Mouse (Mus musculus): ENCODE data around the gene Adprh. TPM values are rescaled to one million over a fixed set of nuclear protein-coding genes. Genes with fewer than 3 reads are reported as not detected.

The Adprh gene
- polyA plus RNA-seq, 1 experiment from 2014 or later = 90.8 TPM

DNA sequence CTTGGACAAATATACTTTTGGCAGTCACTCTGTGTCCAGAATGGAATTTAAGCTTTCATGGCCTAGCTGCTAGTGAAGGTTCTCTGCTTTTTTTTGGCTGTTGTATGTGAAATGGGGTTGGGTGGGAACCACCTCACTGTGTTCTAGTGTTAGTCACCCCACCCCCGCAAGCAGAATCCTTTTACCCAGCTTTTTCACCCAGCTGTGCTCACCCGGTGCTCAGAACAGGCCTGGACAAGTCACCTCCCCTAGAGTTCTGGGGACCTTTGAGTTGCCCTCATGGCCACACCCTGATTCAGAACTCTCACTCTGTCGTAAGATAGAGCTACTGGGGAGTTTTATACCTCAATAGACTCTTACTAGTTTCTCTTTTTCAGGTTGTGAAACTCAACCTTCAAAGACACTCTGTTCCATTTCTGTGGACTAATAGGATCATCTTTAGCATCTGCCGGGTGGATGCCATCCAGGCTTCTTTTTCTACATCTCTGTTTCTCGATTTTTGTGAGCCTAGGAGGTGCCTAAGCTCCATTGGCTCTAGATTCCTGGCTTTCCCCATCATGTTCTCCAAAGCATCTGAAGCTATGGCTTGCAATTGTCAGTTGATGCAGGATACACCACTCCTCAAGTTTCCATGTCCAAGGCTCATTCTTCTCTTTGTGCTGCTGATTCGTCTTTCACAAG, 6.2 kb upstream of the Adprh start:
- 73% methylated on average over 6 of the region's 6 CpGs for WGBS
- DNase-seq (ENCODE audit: low spot score) (no peak), ATAC-seq (replicated peaks; ENCODE audit: low FRiP score, low TSS enrichment, low read depth) (no peak)
- H3K9me3 ChIP-seq (ENCODE audit: control insufficient read depth, low read length) = no peaks in the 10 kb centered on the region
- no peak overlapping the region for H3K4me2 ChIP-seq (ENCODE audit: low read length)
- no peaks in the 10 kb centered on the region for H3K4me1 ChIP-seq (replicated peaks; ENCODE audit: control insufficient read depth, insufficient read depth, low read length)
- no peak overlapping the region for H3K9ac ChIP-seq (ENCODE audit: low read length)
- H3K27me3 ChIP-seq (replicated peaks; ENCODE audit: control insufficient read depth, insufficient read depth, low read length) = no peaks in the 10 kb centered on the region
- no peak overlapping the region for H3K4me3 ChIP-seq (ENCODE audit: low read depth, low read length)
- H3K36me3 ChIP-seq (ENCODE audit: control insufficient read depth, insufficient read depth, low read length) = no peaks in the 10 kb centered on the region
- no peak overlapping the region for H3K27ac ChIP-seq (ENCODE audit: low read depth)

GRCm38 (mm10) chr16:38456812-38457567, 4.5 kb upstream of the Adprh start:
- Histone ChIP-seq H3K9ac (ENCODE audit: low read length) (no peak overlapping the region), H3K4me2 (ENCODE audit: low read length) (no peak overlapping the region), H3K9me3 (ENCODE audit: control insufficient read depth, low read length) (no peaks in the 10 kb centered on the region), H3K27me3 (replicated peaks; ENCODE audit: control insufficient read depth, insufficient read depth, low read length) (no peaks in the 10 kb centered on the region), H3K36me3 (ENCODE audit: control insufficient read depth, insufficient read depth, low read length) (no peaks in the 10 kb centered on the region), H3K27ac (ENCODE audit: low read depth) (no peak overlapping the region), H3K4me1 (replicated peaks; ENCODE audit: control insufficient read depth, insufficient read depth, low read length) (0 out of 2 replicates have a peak, but pooled peaks cover under 1% of the 10 kb centered on the region), H3K4me3 (ENCODE audit: low read depth, low read length) (no peak overlapping the region)
- DNase-seq (ENCODE audit: low spot score) (no peak), ATAC-seq (replicated peaks; ENCODE audit: low FRiP score, low TSS enrichment, low read depth) (no peak)
- WGBS = 51% methylated on average over 11 of the region's 11 CpGs

DNA sequence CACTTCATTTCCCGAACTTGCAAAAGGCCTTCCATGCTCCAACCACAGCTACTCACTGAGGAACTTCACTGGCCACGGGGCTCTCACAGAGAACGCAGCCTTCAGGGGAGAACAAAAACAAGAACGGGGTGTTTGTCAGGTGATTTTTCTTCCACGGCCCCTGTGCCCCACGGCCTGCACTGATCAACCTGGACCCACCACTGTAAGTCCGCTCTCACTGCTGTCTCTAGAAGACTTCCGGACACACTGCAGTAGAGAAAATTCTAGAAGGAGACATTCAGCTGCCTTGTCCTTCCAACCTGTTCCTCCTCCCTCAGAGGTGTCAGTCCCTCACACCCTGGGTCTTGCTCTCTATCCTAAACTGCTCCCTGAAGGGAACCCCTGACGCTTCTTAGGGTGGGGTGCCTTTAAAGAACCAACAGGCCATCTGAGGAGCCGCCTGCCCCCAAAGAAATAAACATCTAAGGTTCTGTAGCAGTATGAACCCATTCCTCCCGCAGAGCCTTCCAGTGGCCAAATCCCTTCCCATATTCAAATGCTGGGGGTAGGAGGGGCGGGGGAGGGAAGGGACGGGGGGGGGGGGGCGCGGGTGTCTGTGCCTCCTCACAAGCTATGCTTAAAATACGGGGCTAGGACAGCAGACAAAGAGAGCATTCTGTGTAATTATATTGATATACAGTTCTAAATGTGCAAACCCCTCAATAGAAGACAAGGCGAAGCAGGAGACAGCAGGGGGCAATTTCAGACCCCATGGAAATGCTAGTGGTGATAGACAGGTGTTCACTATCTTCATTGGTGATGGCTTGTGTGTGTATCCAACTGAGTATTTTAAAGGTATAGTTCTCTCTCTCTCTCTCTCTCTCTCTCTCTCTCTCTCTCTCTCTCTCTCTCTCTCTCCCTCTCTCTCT, 3.3 kb upstream of the Adprh start, which contains the start of gene Cd80:
Cd80 (plus strand) TSS at position 51 of the 908 bp plus-strand sequence.
- H3K4me3 ChIP-seq (ENCODE audit: low read depth, low read length) = no peak within 1 kb of the TSS
- no peaks in the 10 kb centered on the region for H3K36me3 ChIP-seq (ENCODE audit: control insufficient read depth, insufficient read depth, low read length)
- H3K9ac ChIP-seq (ENCODE audit: low read length) = no peak within 1 kb of the TSS
- no peak for ATAC-seq (replicated peaks; ENCODE audit: low FRiP score, low TSS enrichment, low read depth)
- H3K4me2 ChIP-seq (ENCODE audit: low read length) = no peak within 1 kb of the TSS
- H3K9me3 ChIP-seq (ENCODE audit: control insufficient read depth, low read length) = no peaks in the 10 kb centered on the region
- peaks cover 9% of the 10 kb centered on the region; the same call in 1 of the 2 replicates for H3K4me1 ChIP-seq (replicated peaks; ENCODE audit: control insufficient read depth, insufficient read depth, low read length)
- no peak within 1 kb of the TSS for H3K27ac ChIP-seq (ENCODE audit: low read depth)
- no peak for DNase-seq (ENCODE audit: low spot score)
- 72% methylated on average over 15 of the region's 17 CpGs for WGBS
- H3K27me3 ChIP-seq (replicated peaks; ENCODE audit: control insufficient read depth, insufficient read depth, low read length) = no peaks in the 10 kb centered on the region

- ATAC-seq (replicated peaks; ENCODE audit: low FRiP score, low TSS enrichment, low read depth) = no peak
- H3K9ac ChIP-seq (ENCODE audit: low read length) = no peak overlapping the region
- 73% methylated on average over 11 of the region's 11 CpGs for WGBS
Measured at GRCm38 (mm10) chr16:38454533-38455254, 2.2 kb upstream of the Adprh start.

DNA sequence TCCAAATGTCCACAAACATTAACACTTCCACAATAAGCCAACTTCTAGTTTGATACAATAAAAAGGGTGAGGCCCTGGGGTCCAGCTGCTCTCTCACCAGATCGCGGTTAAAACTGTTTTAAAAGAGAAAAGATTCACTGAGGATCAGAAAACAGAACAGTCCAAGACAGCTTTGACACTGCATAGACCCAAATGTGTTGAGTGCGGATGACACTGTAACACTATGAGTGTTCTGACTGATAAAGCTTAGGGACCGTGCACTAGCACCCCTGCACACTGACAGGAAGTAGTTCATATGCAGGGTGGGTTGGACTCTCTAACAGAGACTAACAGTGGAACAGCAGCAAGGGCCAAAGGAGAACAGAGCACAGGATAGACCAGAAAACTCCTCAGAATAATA, 1.4 kb upstream of the Adprh start:
- H3K4me3 ChIP-seq (ENCODE audit: low read depth, low read length) = no peak overlapping the region
- no peaks in the 10 kb centered on the region for H3K9me3 ChIP-seq (ENCODE audit: control insufficient read depth, low read length)
- no peak overlapping the region for H3K4me2 ChIP-seq (ENCODE audit: low read length)
- no peak overlapping the region for H3K27ac ChIP-seq (ENCODE audit: low read depth)
- no peak overlapping the region for H3K9ac ChIP-seq (ENCODE audit: low read length)
- 89% methylated on average over 4 of the region's 4 CpGs for WGBS
- H3K4me1 ChIP-seq (replicated peaks; ENCODE audit: control insufficient read depth, insufficient read depth, low read length) = peaks cover 9% of the 10 kb centered on the region; the same call in 1 of the 2 replicates
- no peaks in the 10 kb centered on the region for H3K27me3 ChIP-seq (replicated peaks; ENCODE audit: control insufficient read depth, insufficient read depth, low read length)
- DNase-seq (ENCODE audit: low spot score) (no peak), ATAC-seq (replicated peaks; ENCODE audit: low FRiP score, low TSS enrichment, low read depth) (no peak)
- peaks cover 12% of the 10 kb centered on the region for H3K36me3 ChIP-seq (ENCODE audit: control insufficient read depth, insufficient read depth, low read length)

More at GRCm38 (mm10) chr16:38454533-38455254, 2.2 kb upstream of the Adprh start:
- H3K4me1 ChIP-seq (replicated peaks; ENCODE audit: control insufficient read depth, insufficient read depth, low read length) = peaks cover 9% of the 10 kb centered on the region; the same call in 1 of the 2 replicates
- no peaks in the 10 kb centered on the region for H3K27me3 ChIP-seq (replicated peaks; ENCODE audit: control insufficient read depth, insufficient read depth, low read length)
- DNase-seq (ENCODE audit: low spot score) = no peak
- H3K27ac ChIP-seq (ENCODE audit: low read depth) = no peak overlapping the region
- peaks cover 5% of the 10 kb centered on the region for H3K36me3 ChIP-seq (ENCODE audit: control insufficient read depth, insufficient read depth, low read length)
- H3K9me3 ChIP-seq (ENCODE audit: control insufficient read depth, low read length) = no peaks in the 10 kb centered on the region
- H3K4me2 ChIP-seq (ENCODE audit: low read length) = no peak overlapping the region
- no peak overlapping the region for H3K4me3 ChIP-seq (ENCODE audit: low read depth, low read length)

GRCm38 (mm10) chr16:38453203-38453553, 675 bp upstream of the Adprh start:
- H3K4me1 ChIP-seq (replicated peaks; ENCODE audit: control insufficient read depth, insufficient read depth, low read length) = peaks cover 9% of the 10 kb centered on the region; the same call in 1 of the 2 replicates
- DNase-seq (ENCODE audit: low spot score) = no peak
- no peaks in the 10 kb centered on the region for H3K9me3 ChIP-seq (ENCODE audit: control insufficient read depth, low read length)
- peak overlapping the region; percentile 91 for H3K4me2 ChIP-seq (ENCODE audit: low read length)
- ATAC-seq (replicated peaks; ENCODE audit: low FRiP score, low TSS enrichment, low read depth) = no peak
- peaks cover 20% of the 10 kb centered on the region for H3K36me3 ChIP-seq (ENCODE audit: control insufficient read depth, insufficient read depth, low read length)
- H3K4me3 ChIP-seq (ENCODE audit: low read depth, low read length) = peak overlapping the region; percentile 71
- H3K27ac ChIP-seq (ENCODE audit: low read depth) = peak overlapping the region; percentile 86
- H3K9ac ChIP-seq (ENCODE audit: low read length) = peak overlapping the region; percentile 92
- no peaks in the 10 kb centered on the region for H3K27me3 ChIP-seq (replicated peaks; ENCODE audit: control insufficient read depth, insufficient read depth, low read length)
- 18% methylated on average over 3 of the region's 3 CpGs for WGBS

DNA sequence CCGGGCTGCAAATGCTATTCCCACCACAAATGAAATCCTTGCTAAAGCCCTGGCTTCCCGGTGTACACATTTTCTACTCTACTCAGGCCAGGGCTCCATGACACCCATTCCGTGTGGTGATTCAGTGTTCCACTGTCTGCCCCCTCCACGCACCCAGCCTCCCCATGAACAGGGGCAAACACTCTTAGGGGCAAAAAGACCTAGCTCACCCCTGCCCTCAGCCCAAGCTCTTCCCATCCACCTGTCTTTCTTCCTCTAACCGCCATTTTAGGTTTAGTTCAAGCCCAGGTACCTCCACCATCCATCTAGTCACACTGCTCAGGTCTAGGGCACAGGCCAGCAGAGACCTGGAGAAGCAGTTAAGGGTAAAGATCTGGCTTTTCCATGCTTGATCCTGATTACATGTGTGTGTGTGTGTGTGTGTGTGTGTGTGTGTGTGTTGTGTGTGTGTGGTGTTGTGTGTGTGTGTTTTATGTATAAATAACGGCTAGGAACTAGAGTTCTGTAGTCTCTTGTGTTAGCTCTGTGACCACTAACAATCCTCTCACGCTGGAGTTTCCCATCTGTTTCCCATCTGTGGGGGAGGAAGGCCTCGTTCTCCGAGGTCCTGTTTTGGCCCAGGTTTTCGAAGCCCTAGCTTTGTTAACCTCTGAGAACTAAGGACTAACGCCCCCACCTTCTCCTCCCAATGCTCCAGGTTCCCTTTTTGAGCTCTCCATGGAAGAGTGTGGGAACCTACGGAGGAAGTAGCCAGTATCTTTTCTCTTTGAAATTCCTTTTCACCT, 890 bp downstream of the Adprh start:
- Histone ChIP-seq H3K9me3 (ENCODE audit: control insufficient read depth, low read length) (no peaks in the 10 kb centered on the region), H3K4me1 (replicated peaks; ENCODE audit: control insufficient read depth, insufficient read depth, low read length) (peaks cover 9% of the 10 kb centered on the region; the same call in 1 of the 2 replicates), H3K27ac (ENCODE audit: low read depth) (peak overlapping the region; percentile 86; the same call in 1 of the 2 replicates), H3K4me3 (ENCODE audit: low read depth, low read length) (peak overlapping the region; percentile 71), H3K36me3 (ENCODE audit: control insufficient read depth, insufficient read depth, low read length) (peaks cover 35% of the 10 kb centered on the region), H3K9ac (ENCODE audit: low read length) (peak overlapping the region; percentile 92), H3K27me3 (replicated peaks; ENCODE audit: control insufficient read depth, insufficient read depth, low read length) (no peaks in the 10 kb centered on the region), H3K4me2 (ENCODE audit: low read length) (peak overlapping the region; percentile 91)
- WGBS = 43% methylated on average over 12 of the region's 12 CpGs
- ATAC-seq (replicated peaks; ENCODE audit: low FRiP score, low TSS enrichment, low read depth) = no peak
- DNase-seq (ENCODE audit: low spot score) = no peak
